Mouse (Mus musculus) spleen, adult 12 weeks (tissue): ENCODE measurements around the gene Olfr829.
"Not testable (repeated sequence)": the region's sequence is repeated elsewhere in the genome, so short reads cannot be mapped to it uniquely, and the experiment has no call there.

Source experiments
- DNase-seq: peaks from one replicate; pipeline ENCODE4 v3.0.0; 2022; ENCODE audit warnings: low spot score

The Olfr829 gene

DNA sequence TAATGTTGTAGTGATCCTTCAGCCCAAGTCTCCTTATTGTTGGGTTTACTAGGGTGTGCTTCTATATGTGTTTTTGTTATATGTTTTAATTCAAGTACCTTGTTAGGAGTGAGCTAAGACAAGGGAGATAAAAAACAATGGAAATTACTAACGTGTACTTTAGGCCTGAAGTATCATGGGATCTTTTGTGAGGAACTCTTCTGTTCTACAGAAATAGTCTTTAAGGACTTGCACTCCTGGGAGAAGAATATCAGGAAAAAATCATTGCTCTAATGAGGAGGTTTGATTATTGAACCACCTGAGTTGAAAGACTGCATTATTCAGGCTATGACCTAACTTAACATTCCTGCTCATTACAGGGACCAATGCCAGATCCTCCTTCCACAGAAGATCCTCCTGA lies at the start of gene Olfr829:
TSS of gene Olfr829 (plus strand) at position 301 of the 400 bp plus-strand sequence.
- no peak for DNase-seq

DNA sequence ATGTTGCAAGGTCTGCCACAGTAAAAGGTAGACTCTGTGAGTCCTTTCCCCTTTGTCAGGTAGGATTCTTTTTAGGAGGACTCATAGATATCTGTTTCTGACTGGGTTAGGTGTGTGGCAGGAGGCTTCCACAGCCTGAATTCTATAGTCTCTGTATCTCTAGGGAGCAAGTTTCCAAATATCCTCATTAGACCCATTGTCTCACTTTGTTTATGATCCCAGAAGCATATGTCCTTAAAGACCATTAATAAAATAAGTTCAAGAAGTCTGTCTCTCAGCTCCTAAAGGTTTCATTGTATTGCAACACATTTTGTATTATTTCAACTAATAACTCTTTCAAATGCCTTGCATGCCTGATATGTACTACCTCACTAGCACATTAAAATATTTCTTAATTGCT lies 35.3 kb upstream of the Olfr829 start, which contains the start of gene Olfr828:
TSS of gene Olfr828 (minus strand) at position 101 of the 400 bp plus-strand sequence.
- DNase-seq = no peak

DNA sequence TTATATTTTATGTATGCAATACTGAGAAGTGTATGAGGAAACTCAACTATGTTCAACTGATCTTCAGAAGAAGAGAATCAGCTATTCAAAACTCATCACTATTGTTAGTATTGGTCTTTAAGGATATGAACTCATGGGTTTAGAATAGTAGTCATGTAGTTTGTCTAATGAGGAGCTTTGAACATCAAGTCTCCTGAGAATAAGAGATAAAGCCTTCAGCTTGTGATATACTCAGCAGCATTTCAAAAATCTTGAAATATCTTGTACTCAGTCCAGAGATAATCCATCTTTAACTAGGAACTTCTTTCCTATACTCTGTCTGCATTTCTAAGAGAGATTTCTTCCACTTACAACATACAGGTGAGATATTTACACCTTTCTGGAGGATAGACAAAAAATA lies 19.7 kb downstream of the Olfr829 start, which contains the start of gene Olfr830:
TSS of gene Olfr830 (plus strand) at position 301 of the 400 bp plus-strand sequence.
- no peak for DNase-seq

DNA sequence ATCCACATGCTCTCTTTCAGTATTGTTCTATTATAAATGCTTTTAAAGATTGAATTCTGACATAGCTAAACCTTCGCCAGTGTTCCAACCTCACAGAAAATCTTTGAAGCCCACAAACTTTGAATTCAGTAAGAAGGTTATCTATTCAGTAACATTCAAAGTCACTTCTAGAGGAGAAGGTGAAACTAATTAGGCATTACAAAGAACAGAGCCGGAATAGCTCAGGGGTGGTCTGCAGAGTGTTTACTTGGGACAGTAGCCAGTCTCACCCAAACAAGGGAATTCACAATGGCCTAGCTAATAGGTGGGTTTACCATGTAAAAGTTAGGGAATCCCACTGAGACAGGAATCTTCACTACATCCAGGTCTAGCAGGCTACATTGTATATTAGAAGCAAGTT lies 53.0 kb downstream of the Olfr829 start:
- DNase-seq = not testable (repeated sequence)
